Mouse (Mus musculus) effector memory CD4-positive, alpha-beta T cell, adult 7 months (primary cell): Measurements from ENCODE around the gene Ppp1r2. TPM values are rescaled to one million over a fixed set of nuclear protein-coding genes. Genes with fewer than 3 reads are reported as not detected.

Experiments
- polyA plus RNA-seq: library from polyadenylated mRNA; unstranded; fragments of 100-300 nt; shearing (Covaris generic); gene quantifications from one replicate; pipeline ENCODE4 v1.2.1, GENCODE M21; 2017

Ppp1r2 gene
- 66.9 TPM for polyA plus RNA-seq

DNA sequence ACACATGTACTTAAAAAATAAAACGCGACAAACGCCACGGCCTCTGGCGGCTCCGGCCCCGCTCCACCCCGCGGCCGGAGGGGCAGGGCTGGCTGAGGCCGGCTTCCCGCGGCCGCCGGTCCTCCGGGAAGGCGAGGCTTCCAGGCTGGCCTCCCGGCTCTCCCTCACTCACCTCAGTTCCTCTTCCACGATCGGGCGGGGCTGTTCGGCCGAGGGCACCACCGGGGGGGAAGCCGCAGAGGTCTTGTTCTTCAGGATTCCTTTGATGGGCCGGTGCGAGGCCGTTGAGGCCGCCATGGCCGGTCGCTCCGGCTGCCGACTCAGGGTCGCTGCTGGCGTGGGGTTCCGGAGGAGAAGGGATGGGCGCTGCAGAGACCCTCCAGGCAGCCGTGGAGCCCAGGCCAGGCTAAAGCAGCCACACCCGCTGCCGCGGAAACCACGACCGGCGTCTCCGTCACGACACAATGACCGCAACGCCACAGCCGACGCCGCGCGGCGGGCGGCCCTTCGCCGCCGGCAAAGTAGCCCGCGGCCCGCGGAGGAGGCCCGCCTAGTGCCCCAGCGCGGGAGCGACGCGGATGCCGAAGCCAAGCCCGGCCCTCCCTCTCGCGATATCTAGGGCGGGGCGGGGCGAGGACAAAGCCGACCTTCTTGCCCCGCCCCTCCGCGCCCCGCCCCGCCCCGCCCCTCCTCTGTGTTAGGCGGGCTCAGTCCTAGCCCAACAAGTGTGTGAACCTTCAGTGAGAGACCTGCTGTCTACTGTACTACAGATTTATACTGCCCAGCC lies at the start of gene Ppp1r2:
Gene Ppp1r2 (minus strand): TSS at position 604 of the 787 bp plus-strand sequence.

DNA sequence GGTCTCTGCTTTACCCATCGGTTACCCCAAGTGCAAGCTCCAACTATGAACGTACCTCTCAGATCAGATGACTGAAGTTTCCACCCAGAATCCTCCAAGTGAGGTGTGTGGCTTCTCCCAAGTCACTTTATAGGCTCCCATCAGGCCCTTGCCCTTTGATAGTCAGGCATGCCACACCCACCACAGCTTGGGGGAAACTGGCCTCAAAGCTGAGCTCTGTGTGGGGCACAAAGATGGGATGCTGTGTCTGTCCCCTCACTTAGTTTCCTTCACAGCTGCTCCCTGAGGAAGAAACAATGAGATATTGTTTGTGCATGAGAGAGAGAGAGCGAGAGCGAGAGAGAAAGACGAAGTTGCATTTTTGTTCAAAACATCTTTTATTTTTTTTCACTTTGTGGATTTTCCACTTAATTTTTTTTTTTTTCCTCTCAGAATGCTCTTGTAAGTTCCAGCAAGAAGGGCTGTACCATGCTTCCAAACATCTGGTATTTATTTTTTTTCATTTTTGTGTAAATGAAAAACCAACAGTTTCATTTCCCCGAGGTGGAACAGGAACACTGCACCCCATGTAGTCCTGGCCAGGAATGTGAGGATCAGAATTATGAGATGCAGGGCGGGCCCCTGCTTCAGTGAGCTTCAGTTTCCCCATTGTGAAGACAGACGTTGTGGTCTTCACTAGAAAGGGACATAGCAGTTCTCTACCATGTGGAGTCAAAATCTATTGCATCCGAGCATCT lies 39.6 kb upstream of the Ppp1r2 start, which contains the start of gene Apod:
Gene Apod (minus strand): TSS at position 312 of the 737 bp plus-strand sequence.

Other genes with a start within 250 kb of the Ppp1r2 start
- gene Xxylt1, start 193.8 kb downstream of the Ppp1r2 start, polyA plus RNA-seq, result 27.9 TPM
- 38.4 TPM for gene Acap2, start 74.0 kb downstream of the Ppp1r2 start, polyA plus RNA-seq
- not detected for gene Apod, start 39.5 kb upstream of the Ppp1r2 start, polyA plus RNA-seq
- gene Bdh1, start 147.0 kb upstream of the Ppp1r2 start, polyA plus RNA-seq, result 23.6 TPM